Mouse (Mus musculus): Measurements from ENCODE around the gene Rai1. TPM values are rescaled to one million over a fixed set of nuclear protein-coding genes. Genes with fewer than 3 reads are reported as not detected.

Gene Rai1
- 23.9 and 27.6 TPM in 2 replicates for polyA plus RNA-seq (2014; fragmentation: Nextera tagmentation; extraction: Ambion mirVana)

- WGBS = 0% methylated on average over 19 of the region's 105 CpGs
- Histone ChIP-seq H3K4me2 (ENCODE audit: low read depth, low read length) (peak within 1 kb of the TSS; percentile 90), H3K9me3 (ENCODE audit: control insufficient read depth, low read length) (no peaks in the 10 kb centered on the region), H3K27me3 (replicated peaks; ENCODE audit: control insufficient read depth, insufficient read depth, low read length) (no peaks in the 10 kb centered on the region), H3K36me3 (ENCODE audit: control insufficient read depth, insufficient read depth, low read length) (no peaks in the 10 kb centered on the region), H3K4me3 (ENCODE audit: low read depth, low read length) (peak within 1 kb of the TSS; percentile 96), H3K27ac (replicated peaks; ENCODE audit: low read depth, low read length) (peak within 1 kb of the TSS; percentile 99), H3K9ac (ENCODE audit: low read depth, low read length) (peak within 1 kb of the TSS; percentile 100), H3K4me1 (ENCODE audit: control insufficient read depth, insufficient read depth, low read length) (peaks cover 35% of the 10 kb centered on the region)
- peak; percentile 80 for ATAC-seq (ENCODE audit: low read depth)
- peak; percentile 94 for DNase-seq (ENCODE audit: low spot score)
These were observed at the start of gene Rai1 for GRCm38 (mm10) chr11:60104810-60105592. Rai1 (plus strand) TSS chr11:60105013.

DNA sequence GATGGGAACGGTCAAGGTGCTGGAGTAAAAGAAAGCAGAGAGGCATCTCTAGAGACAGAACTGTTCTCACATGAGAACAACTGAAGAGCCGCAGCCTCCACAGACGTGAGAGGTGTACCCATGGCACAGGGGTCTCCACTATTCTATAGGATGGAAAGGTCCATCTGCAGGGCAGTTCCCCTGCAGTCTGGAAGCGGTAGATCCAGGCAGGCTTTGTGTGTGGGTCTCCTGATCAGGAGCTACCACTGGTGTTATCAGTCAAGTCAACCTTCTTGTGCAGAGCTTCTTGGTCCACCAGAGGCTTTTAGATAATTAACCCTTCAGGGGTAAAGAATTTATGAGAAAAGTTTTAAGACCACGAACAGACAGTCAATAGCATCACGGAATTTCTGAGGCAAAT is 48.3 kb upstream of the Rai1 start:
- no peaks in the 10 kb centered on the region for H3K9me3 ChIP-seq (ENCODE audit: control insufficient read depth, low read length)
- H3K4me2 ChIP-seq (ENCODE audit: low read depth, low read length) = no peak overlapping the region
- no peak for ATAC-seq (ENCODE audit: low read depth)
- H3K4me1 ChIP-seq (ENCODE audit: control insufficient read depth, insufficient read depth, low read length) = no peaks in the 10 kb centered on the region
- H3K4me3 ChIP-seq (ENCODE audit: low read depth, low read length) = no peak overlapping the region
- no peak overlapping the region for H3K27ac ChIP-seq (replicated peaks; ENCODE audit: low read depth, low read length)
- no peaks in the 10 kb centered on the region for H3K27me3 ChIP-seq (replicated peaks; ENCODE audit: control insufficient read depth, insufficient read depth, low read length)
- H3K36me3 ChIP-seq (ENCODE audit: control insufficient read depth, insufficient read depth, low read length) = no peaks in the 10 kb centered on the region
- H3K9ac ChIP-seq (ENCODE audit: low read depth, low read length) = no peak overlapping the region
- DNase-seq (ENCODE audit: low spot score) = no peak
- WGBS = 84% methylated on average over 6 of the region's 6 CpGs

DNA sequence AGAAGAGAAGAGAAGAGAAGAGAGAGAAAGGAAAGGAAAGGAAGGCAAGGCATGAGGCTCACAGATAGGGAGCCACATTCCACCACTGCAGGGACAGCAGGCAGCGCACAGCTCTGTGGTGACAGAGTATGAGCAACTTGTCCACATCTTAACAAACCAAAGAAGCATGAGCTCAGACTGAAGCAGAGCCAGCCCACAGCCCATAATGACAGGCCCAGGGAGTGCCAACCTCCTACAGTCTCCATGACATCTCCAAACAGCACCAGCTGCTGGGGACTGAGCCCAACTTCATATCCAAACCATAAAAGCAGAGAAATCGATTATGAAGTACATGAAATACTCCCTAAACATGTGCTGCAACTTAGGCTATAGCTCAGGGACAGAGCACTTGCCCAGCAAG is 46.8 kb upstream of the Rai1 start:
- WGBS = 74% methylated on average over 2 of the region's 2 CpGs
- Histone ChIP-seq H3K27ac (replicated peaks; ENCODE audit: low read depth, low read length) (0 out of 2 replicates have a peak overlapping the region, but pooled peaks have one; percentile 48), H3K4me1 (ENCODE audit: control insufficient read depth, insufficient read depth, low read length) (no peaks in the 10 kb centered on the region), H3K27me3 (replicated peaks; ENCODE audit: control insufficient read depth, insufficient read depth, low read length) (no peaks in the 10 kb centered on the region), H3K36me3 (ENCODE audit: control insufficient read depth, insufficient read depth, low read length) (no peaks in the 10 kb centered on the region), H3K4me3 (ENCODE audit: low read depth, low read length) (no peak overlapping the region), H3K4me2 (ENCODE audit: low read depth, low read length) (no peak overlapping the region), H3K9ac (ENCODE audit: low read depth, low read length) (no peak overlapping the region), H3K9me3 (ENCODE audit: control insufficient read depth, low read length) (no peaks in the 10 kb centered on the region)
- peak; percentile 63 for DNase-seq (ENCODE audit: low spot score)
- ATAC-seq (ENCODE audit: low read depth) = peak; percentile 74

- Histone ChIP-seq H3K4me2 (ENCODE audit: low read depth, low read length) (no peak overlapping the region), H3K9me3 (ENCODE audit: control insufficient read depth, low read length) (no peaks in the 10 kb centered on the region), H3K36me3 (ENCODE audit: control insufficient read depth, insufficient read depth, low read length) (no peaks in the 10 kb centered on the region), H3K9ac (ENCODE audit: low read depth, low read length) (no peak overlapping the region), H3K4me1 (ENCODE audit: control insufficient read depth, insufficient read depth, low read length) (no peaks in the 10 kb centered on the region), H3K27ac (replicated peaks; ENCODE audit: low read depth, low read length) (0 out of 2 replicates have a peak overlapping the region, but pooled peaks have one; percentile 48), H3K4me3 (ENCODE audit: low read depth, low read length) (no peak overlapping the region), H3K27me3 (replicated peaks; ENCODE audit: control insufficient read depth, insufficient read depth, low read length) (no peaks in the 10 kb centered on the region)
- no peak for ATAC-seq (ENCODE audit: low read depth)
- WGBS = 72% methylated on average over 10 of the region's 10 CpGs
- DNase-seq (ENCODE audit: low spot score) = no peak
These were observed 46.4 kb upstream of the Rai1 start for GRCm38 (mm10) chr11:60058441-60058840.

- Histone ChIP-seq H3K4me3 (ENCODE audit: low read depth, low read length) (no peak overlapping the region), H3K4me1 (ENCODE audit: control insufficient read depth, insufficient read depth, low read length) (no peaks in the 10 kb centered on the region), H3K27me3 (replicated peaks; ENCODE audit: control insufficient read depth, insufficient read depth, low read length) (no peaks in the 10 kb centered on the region), H3K36me3 (ENCODE audit: control insufficient read depth, insufficient read depth, low read length) (no peaks in the 10 kb centered on the region), H3K27ac (replicated peaks; ENCODE audit: low read depth, low read length) (no peak overlapping the region), H3K9ac (ENCODE audit: low read depth, low read length) (no peak overlapping the region), H3K4me2 (ENCODE audit: low read depth, low read length) (no peak overlapping the region), H3K9me3 (ENCODE audit: control insufficient read depth, low read length) (no peaks in the 10 kb centered on the region)
- DNase-seq (ENCODE audit: low spot score) = no peak
- WGBS = 91% methylated on average over 2 of the region's 2 CpGs
- no peak for ATAC-seq (ENCODE audit: low read depth)
These were observed 44.8 kb upstream of the Rai1 start for GRCm38 (mm10) chr11:60060026-60060425.

DNA sequence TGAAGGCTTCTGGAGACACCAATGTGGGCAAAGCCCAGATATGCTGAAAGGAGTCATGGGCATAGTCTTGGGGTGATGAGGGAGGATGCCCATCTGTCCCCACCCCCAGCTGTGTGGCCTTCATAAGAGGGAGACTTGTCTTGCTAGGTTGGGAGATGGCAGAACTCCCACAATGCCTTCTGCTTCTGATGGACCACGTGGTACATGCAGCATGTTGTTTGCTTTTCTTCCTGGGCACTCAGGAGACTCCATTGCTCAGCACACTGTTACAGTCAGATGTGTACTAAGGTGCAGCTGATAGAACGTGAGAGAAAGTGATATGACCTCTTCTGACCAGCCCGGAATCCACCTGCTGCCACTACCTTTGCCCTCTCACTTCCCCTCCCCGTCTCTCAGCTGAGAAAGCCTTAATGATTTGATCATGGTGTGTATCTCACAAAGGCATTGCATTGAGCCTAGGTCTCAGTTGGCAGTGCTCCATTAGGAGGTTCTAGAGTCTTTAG is 43.3 kb upstream of the Rai1 start:
- no peaks in the 10 kb centered on the region for H3K4me1 ChIP-seq (ENCODE audit: control insufficient read depth, insufficient read depth, low read length)
- ATAC-seq (ENCODE audit: low read depth) (no peak), DNase-seq (ENCODE audit: low spot score) (no peak)
- H3K27me3 ChIP-seq (replicated peaks; ENCODE audit: control insufficient read depth, insufficient read depth, low read length) = no peaks in the 10 kb centered on the region
- H3K9me3 ChIP-seq (ENCODE audit: control insufficient read depth, low read length) = no peaks in the 10 kb centered on the region
- no peak overlapping the region for H3K27ac ChIP-seq (replicated peaks; ENCODE audit: low read depth, low read length)
- WGBS = 79% methylated on average over 4 of the region's 4 CpGs
- H3K36me3 ChIP-seq (ENCODE audit: control insufficient read depth, insufficient read depth, low read length) = no peaks in the 10 kb centered on the region
- no peak overlapping the region for H3K4me2 ChIP-seq (ENCODE audit: low read depth, low read length)
- H3K9ac ChIP-seq (ENCODE audit: low read depth, low read length) = no peak overlapping the region
- H3K4me3 ChIP-seq (ENCODE audit: low read depth, low read length) = no peak overlapping the region

GRCm38 (mm10) chr11:60065267-60065666 is 39.5 kb upstream of the Rai1 start:
- no peaks in the 10 kb centered on the region for H3K4me1 ChIP-seq (ENCODE audit: control insufficient read depth, insufficient read depth, low read length)
- H3K4me2 ChIP-seq (ENCODE audit: low read depth, low read length) = no peak overlapping the region
- H3K36me3 ChIP-seq (ENCODE audit: control insufficient read depth, insufficient read depth, low read length) = no peaks in the 10 kb centered on the region
- no peaks in the 10 kb centered on the region for H3K27me3 ChIP-seq (replicated peaks; ENCODE audit: control insufficient read depth, insufficient read depth, low read length)
- no peak overlapping the region for H3K27ac ChIP-seq (replicated peaks; ENCODE audit: low read depth, low read length)
- DNase-seq (ENCODE audit: low spot score) (peak; percentile 22), ATAC-seq (ENCODE audit: low read depth) (no peak)
- no peaks in the 10 kb centered on the region for H3K9me3 ChIP-seq (ENCODE audit: control insufficient read depth, low read length)
- no peak overlapping the region for H3K9ac ChIP-seq (ENCODE audit: low read depth, low read length)
- H3K4me3 ChIP-seq (ENCODE audit: low read depth, low read length) = no peak overlapping the region
- 14% methylated on average over 1 of the region's 1 CpGs for WGBS

DNA sequence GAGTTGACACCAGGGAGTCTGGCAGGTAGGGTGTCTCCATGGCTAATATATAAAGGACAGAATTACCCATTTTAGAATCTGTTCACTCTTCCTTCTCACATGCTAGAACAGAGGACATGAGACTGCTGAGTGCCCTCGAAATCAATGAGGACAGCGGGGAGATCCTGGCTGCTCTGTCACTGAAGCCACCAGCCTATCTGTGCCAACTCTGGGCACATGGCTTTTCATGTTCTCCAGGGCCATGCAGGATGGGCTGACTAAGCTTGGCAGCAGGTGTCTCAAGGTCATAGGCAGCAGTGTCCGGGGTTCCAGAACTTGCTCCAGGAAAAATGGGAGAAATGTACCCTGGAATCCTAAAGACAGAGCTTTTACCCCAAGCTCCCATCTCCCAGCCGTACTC is 37.2 kb upstream of the Rai1 start:
- ATAC-seq (ENCODE audit: low read depth) (no peak), DNase-seq (ENCODE audit: low spot score) (no peak)
- H3K4me1 ChIP-seq (ENCODE audit: control insufficient read depth, insufficient read depth, low read length) = no peaks in the 10 kb centered on the region
- H3K4me2 ChIP-seq (ENCODE audit: low read depth, low read length) = no peak overlapping the region
- no peaks in the 10 kb centered on the region for H3K27me3 ChIP-seq (replicated peaks; ENCODE audit: control insufficient read depth, insufficient read depth, low read length)
- no peak overlapping the region for H3K27ac ChIP-seq (replicated peaks; ENCODE audit: low read depth, low read length)
- no peak overlapping the region for H3K4me3 ChIP-seq (ENCODE audit: low read depth, low read length)
- WGBS = 81% methylated on average over 4 of the region's 4 CpGs
- no peaks in the 10 kb centered on the region for H3K36me3 ChIP-seq (ENCODE audit: control insufficient read depth, insufficient read depth, low read length)
- H3K9ac ChIP-seq (ENCODE audit: low read depth, low read length) = no peak overlapping the region
- H3K9me3 ChIP-seq (ENCODE audit: control insufficient read depth, low read length) = no peaks in the 10 kb centered on the region

- H3K27ac ChIP-seq (replicated peaks; ENCODE audit: low read depth, low read length) = no peak overlapping the region
- DNase-seq (ENCODE audit: low spot score) (no peak), ATAC-seq (ENCODE audit: low read depth) (no peak)
- no peaks in the 10 kb centered on the region for H3K9me3 ChIP-seq (ENCODE audit: control insufficient read depth, low read length)
- H3K9ac ChIP-seq (ENCODE audit: low read depth, low read length) = no peak overlapping the region
- H3K4me2 ChIP-seq (ENCODE audit: low read depth, low read length) = no peak overlapping the region
- H3K27me3 ChIP-seq (replicated peaks; ENCODE audit: control insufficient read depth, insufficient read depth, low read length) = no peaks in the 10 kb centered on the region
- H3K4me3 ChIP-seq (ENCODE audit: low read depth, low read length) = no peak overlapping the region
- H3K4me1 ChIP-seq (ENCODE audit: control insufficient read depth, insufficient read depth, low read length) = no peaks in the 10 kb centered on the region
- no peaks in the 10 kb centered on the region for H3K36me3 ChIP-seq (ENCODE audit: control insufficient read depth, insufficient read depth, low read length)
These were observed 36.2 kb upstream of the Rai1 start for GRCm38 (mm10) chr11:60068631-60069030.
